Mouse (Mus musculus) naive thymus-derived CD4-positive, alpha-beta T cell, adult 5 months (primary cell): ENCODE results near the gene Gm10770. TPM values are rescaled to one million over a fixed set of nuclear protein-coding genes. Genes with fewer than 3 reads are reported as not detected.

Source experiments
- polyA plus RNA-seq: library from polyadenylated mRNA; unstranded; fragments of 100-300 nt; shearing (Covaris generic); gene quantifications from one replicate; pipeline ENCODE4 v1.2.1, GENCODE M21; 2017

Gene Gm10770
- not detected for polyA plus RNA-seq

GRCm38 (mm10) chr2:150179579-150179978 is at the start of gene Gm10770:
Gene Gm10770, minus strand, starts transcription at chr2:150179679.

GRCm38 (mm10) chr2:150217600-150218362 is 38.3 kb upstream of the Gm10770 start, which contains the start of gene Zfp937:
Gene Zfp937, plus strand, starts transcription at chr2:150218073.

GRCm38 (mm10) chr2:150181570-150181999 is 2.1 kb upstream of the Gm10770 start, which contains the start of gene Gm14139:
Gene Gm14139, plus strand, starts transcription at chr2:150181755.

GRCm38 (mm10) chr2:150136435-150136897 is 43.0 kb downstream of the Gm10770 start, which contains the start of gene Zfp120:
Gene Zfp120, minus strand, starts transcription at chr2:150136708.

Other genes with a start within 250 kb of the Gm10770 start
- 9.5 TPM for gene Zfp120, start 43.0 kb downstream of the Gm10770 start, polyA plus RNA-seq
- 0.20 TPM for gene Gm14139, start 2.1 kb upstream of the Gm10770 start, polyA plus RNA-seq
- 2.1 TPM for gene Zfp937, start 38.4 kb upstream of the Gm10770 start, polyA plus RNA-seq
- gene Gm21994, start 75.9 kb upstream of the Gm10770 start, polyA plus RNA-seq: 8.9 TPM
- not detected for gene Gm14124, start 77.8 kb upstream of the Gm10770 start, polyA plus RNA-seq
- gene Gm10130, start 144.0 kb upstream of the Gm10770 start, polyA plus RNA-seq: 5.0 TPM
- gene 3300002I08Rik, start 183.1 kb upstream of the Gm10770 start, polyA plus RNA-seq: 3.5 TPM